Mouse (Mus musculus): Measurements from ENCODE around the gene Elovl3.
"Not testable (repeated sequence)": the region's sequence is repeated elsewhere in the genome, so short reads cannot be mapped to it uniquely, and the experiment has no call there.

Gene Elovl3

DNA sequence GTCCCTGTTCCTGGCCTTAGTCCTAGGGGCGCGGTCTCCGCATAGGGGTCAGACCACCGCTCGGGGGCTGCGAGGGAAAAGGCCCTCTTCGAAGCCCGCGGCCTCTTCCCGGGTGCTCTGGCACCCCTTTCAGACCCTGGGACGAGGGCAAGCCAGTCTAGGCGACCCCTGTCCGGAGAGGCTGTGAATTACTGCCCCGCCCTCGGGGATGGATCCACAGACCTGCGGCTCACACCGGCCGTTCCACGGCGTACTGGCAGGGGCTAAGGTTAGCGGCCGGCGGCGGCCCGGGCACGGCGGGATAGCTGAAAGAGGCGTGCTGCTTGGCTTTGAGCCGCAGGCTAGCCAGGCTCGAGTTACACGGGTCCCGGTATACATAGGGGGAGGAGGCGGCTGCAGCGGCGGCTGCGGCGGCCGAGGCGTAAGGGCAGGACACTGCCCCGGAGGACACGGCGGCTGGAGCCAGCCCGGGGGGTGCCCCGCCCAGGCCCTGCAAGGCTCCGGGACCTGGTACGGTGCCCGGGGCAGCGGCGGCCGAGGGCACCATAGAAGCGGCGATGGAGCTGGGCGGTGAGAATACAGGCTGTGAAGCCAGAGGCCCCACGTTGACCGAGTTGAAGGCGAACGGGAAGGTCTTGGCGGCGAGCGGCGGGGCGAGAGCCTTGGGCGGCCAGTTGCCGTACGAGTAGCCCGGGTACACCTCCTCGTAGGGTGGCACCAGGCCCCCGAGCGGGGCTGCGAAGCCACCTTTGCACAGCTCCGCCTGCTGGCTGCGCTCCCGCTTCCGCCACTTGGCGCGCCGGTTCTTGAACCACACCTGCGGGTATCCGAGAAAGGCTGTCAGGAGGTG is 4.3 kb downstream of the Elovl3 start:
- DNase-seq = peak; percentile 21

DNA sequence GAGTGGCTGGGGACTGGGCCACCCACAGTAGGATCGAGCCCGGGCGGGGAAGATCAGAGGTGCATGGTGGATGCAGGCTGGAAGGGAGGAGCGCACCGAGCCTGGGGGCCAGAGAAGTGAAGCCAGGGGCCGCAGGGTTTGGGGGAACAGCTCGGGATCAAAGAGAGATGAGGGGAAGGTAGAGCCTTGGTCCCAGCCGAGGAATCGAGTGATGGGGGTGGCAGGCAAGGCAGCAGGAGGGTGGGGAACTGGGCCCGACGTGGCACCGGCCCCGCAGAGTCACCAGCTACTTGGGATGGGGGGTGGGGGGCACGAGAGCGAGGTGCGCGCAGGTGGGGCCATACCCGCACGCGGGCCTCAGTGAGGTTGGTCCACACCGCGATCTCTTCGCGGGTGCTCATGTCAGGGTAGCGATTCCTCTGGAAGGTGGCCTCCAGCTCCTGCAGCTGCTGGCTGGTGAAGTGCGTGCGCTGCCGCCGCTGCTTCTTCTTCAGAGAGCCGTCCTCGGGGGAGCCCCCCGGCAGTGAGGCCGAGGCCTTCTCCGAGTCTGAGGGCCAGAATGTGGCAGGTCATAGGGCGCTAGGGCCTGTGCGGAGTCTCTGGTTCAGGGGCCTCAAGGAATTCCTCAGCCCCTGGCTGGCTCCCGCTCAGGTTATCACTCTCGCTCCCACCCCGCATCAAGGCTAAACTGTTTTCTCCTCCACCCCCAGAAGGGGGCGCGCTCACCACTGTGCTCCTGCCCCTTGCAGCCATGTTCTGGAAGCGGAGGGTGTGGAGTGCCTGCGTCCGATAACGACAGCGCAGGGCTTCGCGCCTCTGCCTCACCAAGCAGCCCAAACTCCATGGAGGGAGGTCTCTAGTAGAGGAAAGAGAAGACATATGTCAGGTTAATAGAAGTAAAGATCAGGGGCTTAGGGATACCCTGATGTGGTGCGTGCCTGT is 5.2 kb downstream of the Elovl3 start:
- DNase-seq = peak; percentile 59

DNA sequence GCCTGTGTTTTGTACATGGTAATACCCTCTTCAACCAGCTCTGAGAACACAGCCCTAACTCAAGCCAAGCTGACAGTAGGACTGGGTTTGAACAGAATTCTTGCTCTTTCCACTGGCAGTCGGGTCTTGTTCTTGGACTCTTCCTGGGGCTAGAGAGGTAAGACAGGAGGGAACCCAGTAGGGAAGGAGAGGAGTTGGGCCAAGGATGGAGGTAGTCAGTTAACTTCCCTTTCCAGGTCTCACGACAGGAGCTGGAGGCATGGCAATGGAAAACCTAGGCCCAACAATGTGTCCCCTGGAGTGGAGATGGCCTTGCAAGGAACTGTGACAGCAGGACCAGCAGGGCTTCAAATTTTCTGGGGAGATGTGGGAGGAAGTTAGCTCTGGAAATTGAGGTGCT is 8.6 kb downstream of the Elovl3 start:
- DNase-seq = no peak

DNA sequence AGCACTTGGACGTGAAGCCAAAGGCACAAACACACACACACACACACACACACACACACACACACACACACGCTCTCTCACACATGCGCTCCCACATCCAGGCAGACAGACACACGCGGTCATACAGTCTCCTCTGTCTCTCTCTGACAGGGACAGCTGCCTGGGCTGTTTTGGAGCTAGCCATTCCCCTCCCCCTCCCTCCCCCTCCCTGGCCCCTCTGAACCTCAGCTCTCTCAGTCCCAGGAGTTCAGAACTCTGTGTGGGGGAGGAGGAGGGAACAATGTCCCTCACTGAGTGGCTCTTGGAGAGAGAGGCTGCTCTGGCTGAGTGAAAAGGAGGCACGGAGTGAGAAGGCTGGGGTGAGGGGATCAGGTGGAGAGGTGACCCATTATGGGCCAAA is 9.4 kb downstream of the Elovl3 start:
- no peak for DNase-seq

DNA sequence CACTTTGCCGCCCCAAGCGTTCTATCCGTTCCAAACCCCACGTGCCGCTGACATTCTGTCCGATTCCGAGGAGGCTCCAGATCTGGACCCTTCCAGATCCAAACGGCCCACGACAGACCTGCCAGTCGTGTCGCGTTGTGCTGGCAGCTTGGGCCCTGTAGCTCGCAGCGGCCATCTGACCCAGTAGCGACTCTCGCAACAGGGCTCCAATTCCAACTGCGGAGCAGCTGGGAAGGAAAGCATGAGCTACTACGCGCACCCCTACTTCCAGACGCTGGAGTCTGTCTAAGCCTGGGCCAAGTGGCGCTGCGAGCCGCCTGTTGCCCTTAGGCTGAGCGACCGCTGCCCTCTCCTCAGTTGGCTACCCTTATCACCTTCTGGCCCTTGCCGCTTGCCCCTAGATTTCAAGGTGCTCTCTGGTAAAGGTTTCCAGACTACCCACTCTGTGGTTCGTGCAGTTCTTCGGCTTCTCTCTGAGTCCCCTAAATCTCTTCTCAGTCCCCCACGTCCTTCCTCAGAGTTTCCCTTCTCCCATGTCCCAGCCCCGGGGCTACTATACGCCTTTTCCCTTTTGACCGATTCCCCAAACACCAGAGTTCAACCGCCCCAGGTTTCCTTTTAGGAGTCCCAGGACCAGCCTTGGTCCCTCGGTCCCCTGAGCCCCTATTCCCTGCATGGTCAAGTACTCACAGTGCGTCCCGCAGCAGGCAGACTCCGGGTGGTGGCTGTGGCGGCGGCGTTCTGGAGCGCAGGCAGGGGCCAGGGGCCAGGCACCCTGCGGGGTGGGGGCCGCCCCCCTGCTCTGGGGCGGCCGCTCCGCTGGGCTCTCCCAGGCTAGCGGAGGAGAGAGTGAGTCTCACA is 16.0 kb downstream of the Elovl3 start, which contains the start of gene Pitx3:
Gene Pitx3, minus strand, starts transcription at position 816 of the 861 bp plus-strand sequence.
- DNase-seq = no peak

DNA sequence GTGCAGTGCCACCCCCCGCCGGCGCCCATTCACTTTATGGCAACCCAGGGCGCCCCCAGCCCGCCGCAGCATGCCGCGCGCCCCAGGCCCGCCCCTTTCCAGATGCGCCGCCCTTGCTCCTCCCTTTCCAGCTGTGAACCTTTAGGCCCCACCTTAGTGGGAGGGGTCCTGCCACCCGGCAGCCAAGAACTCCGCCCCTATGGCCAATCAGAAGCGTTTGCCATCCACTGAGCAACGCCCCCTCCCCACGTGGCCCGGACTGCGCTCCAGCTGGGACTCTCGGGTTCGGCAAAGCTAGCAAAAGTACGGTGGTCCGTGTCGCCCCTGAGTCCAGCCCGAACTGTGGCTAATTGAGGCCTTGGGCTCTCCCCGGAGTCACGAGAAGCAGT is 16.7 kb downstream of the Elovl3 start:
- peak; percentile 53 for DNase-seq

DNA sequence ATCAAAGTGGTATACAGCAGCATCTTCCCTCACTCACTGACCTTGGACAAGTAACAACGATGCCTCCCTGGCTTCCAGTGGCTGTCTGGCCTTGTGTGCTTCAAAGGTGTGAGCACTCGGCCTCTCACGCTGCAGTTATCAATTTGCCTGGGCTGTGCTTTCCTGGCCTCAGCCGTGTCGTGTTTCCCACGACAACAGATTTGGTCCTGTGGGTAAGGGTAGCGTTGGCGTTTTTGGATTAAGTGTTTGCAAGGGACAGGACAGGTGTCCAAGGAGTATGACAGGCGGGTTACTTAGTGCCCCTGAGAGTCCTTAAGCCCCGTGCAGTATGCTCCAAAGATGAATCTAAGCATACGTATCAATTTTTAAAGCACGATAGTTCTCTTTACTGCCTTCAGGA is 17.4 kb downstream of the Elovl3 start:
- DNase-seq = no peak

DNA sequence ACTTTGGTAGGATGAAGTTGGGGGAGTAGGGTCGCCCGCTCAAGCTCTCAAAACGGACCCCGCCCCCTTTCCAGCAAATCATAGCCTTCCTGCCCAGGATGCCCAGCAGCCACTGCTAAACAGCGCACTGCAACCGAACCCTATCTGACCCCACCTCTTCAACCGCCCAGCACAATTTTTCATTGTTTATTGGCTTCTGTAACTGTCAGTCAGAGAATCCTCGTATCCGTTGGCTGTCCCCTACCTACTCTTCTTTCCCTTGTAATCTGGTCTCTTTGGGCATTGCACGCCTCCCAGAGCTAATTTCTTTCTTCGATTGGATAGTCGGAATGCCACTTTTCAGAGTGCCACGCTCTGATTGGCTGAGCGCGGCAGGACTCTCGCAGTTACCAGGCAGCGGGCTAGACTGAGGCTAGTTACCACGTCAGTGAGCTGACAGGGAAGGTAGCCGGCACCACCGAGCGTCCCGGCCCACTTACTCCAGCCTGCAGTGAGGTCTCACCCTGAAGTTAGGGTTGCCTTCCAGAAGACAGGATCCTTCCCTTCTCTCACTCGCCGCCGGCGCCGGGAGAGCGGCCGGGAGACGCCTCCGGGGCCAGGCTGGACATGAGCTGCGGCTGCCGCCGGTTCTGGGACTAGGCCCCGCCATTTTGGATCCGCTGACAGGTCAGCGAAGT is 20.6 kb downstream of the Elovl3 start, which contains the start of gene Gbf1:
Gene Gbf1, plus strand, starts transcription at position 383 of the 677 bp plus-strand sequence.
- peak; percentile 98 for DNase-seq

DNA sequence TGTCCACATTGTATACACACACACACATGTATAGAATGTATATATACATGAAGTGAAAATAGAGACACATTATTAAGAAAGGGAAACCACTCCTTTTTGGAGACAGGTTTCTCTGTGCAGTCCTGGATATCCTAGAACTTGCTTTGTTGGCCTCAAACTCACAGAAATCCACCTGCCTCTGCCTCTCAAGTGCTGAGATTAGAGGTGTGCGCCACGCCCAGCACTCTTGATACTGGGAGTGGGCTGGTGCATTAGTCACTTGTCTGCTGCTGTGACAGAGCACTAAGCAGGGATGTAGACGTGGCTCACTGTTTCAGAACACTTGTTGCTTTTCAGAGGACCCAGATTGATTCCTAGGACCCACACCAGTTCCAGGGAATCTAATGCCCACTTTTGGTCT is 34.3 kb downstream of the Elovl3 start:
- no peak for DNase-seq

DNA sequence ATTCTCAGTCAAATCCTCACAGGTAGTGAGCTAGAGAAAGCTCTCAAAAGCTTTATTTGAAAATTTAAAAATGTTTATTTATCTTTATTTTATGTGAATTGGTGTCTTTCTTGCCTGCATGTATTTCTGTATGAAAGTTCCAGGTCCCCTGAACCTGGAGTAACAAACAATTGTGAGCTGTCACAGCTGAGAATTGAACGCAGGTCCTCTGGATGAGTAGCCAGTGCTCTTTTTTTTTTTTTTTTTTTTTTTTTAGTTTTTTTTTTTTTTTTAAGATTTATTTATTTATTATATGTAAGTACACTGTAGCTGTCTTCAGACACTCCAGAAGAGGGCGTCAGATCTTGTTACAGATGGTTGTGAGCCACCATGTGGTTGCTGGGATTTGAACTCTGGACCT is 35.5 kb downstream of the Elovl3 start:
- not testable (repeated sequence) for DNase-seq

DNA sequence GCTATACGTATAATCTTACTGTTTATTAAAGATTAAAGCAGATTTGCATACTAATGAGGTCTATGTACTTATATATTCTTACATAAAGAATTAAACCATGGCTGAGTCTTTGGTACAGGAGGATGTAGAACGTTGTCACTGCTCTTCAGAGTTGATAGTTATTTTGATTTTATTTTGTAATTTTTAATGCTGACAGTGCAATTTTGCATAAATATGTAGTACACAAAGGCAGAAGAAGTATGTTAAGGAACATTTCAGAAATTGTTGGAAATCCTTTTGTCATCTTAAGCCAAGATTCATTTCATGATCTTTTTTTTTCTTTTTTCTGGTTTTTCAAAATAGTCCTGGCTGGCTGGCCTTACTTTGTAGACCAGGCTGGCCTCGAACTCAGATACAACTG is 37.7 kb downstream of the Elovl3 start:
- no peak for DNase-seq

DNA sequence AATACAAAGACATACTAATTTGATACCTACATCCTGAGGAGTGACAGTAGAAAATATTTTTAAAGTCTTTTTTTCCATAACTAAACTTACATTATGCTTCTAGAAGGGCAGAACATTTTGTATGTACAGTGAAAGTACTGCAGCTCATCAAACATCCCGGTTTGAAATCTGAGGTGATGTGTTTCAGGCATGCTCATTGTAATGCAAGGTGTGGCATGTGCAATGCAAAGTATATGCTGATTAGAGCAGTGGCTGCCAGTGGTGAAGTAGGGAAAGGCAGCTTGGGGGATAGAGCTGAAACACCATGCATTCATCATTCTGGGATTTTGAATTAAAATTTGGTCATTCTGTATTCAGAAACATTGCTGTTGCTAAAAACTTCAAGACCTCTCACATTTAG is 38.2 kb downstream of the Elovl3 start:
- DNase-seq = no peak

DNA sequence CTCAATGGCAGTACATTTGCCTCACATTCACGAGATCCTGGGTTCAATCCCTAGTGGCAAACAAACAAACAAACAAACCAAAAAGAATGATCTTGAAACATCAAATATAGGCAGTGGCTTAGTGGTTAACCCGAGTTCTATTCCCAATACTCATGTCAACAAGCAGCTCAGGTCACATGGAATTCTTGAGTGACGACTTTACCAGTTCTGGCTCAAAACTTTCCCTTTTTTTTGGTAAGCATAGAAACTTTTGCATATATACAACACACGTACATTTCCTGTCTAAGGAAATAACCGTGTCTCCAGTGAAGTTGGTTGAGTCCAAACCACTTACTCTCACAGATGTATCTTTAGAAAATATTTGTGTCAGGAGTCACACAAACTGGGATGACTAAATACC is 40.8 kb downstream of the Elovl3 start:
- DNase-seq = no peak

DNA sequence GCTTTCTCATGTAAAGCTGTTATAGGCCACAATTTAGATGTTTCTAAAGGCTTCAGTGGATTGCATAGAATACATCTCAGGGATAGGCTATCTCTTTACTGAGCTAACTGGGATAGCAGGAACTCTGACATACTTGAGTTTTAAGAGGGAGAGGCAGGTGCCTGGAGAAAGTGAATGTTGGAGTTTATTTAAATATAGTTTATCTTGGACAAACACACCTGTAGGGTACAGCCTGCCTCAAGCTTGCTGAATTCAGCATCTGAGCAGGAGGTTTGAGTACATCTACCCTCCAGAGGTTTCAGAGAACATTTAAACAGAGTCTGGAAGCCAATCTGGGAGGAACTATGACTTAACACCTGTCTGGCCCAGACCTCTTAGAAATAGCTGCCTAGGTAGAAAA is 43.5 kb downstream of the Elovl3 start:
- DNase-seq = no peak

DNA sequence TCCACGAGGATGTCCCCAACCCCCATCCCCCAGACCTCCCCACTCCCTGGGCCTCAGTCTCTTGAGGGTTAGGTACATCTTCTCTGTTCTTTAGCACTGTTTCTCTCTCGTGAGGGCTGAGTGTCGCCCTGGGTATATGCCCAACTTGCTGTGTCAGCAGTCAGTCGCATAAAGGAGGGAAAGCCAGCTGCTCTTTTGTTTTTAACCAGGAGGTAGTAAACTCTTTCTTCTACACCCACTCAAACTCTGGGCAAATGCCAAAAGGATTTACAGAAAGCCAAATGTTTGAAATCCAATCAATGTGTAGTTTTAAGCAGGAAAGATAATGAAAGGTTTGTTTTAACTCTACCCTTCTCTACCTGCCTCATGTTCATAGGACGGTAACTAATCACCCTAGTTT is 45.3 kb downstream of the Elovl3 start:
- DNase-seq = no peak

DNA sequence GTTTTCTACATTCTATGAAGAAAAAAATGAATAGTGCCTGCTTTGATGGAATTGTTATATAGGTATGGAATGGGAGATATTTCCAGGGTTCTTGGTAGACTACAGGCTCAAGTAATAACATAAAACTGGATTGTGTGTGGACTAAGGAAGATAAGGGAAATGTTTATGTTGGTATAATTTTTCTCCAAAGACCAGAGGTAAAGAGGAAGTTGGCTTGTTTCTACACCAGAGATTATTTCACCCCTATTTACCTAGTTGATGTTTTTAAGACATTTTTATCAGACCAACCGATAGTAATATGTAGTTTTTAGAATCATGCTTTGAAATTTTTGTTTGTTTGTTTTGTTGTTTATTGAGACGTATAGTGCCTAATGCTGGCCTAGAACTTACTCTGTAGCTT is 48.6 kb downstream of the Elovl3 start:
- DNase-seq = no peak

DNA sequence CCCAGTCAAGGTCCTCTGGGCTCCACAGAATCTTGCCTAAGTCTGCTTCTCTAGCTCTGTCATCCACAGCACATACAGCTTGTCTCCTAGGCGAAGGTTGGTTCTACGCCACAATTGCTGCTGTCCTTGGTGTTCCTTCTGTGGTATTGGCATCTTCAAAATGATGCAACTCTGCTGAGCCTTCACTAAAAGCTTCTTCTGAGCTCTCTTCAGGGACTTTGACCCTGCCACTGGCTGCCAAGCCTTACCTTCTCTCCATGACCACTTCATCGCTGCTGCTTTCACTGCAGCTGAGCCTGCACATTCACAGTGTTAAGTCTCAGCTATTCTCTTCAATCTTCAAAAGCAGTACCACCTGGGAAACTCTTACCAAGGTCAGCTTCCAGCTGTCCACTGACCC is 50.5 kb downstream of the Elovl3 start:
- DNase-seq = no peak
